Mouse (Mus musculus) bone marrow, adult 2 months (tissue): Measurements from ENCODE around the gene Svopl.

Experiments
- CTCF ChIP-seq: fragments of 200-500 bp; IDR thresholded peaks from 2 replicates; pipeline ENCODE4 v1.5.1; 2011; ENCODE audit warnings: low read length, control low read depth; ENCODE audit not compliant: control insufficient read depth, insufficient read depth
- POLR2A ChIP-seq: fragments of 200-500 bp; IDR thresholded peaks from 2 replicates; pipeline ENCODE4 v1.6.1; 2011; ENCODE audit warnings: low read depth, mild to moderate bottlenecking, control low read depth, low read length, borderline replicate concordance; ENCODE audit not compliant: control insufficient read depth

- TF ChIP-seq CTCF (0 out of 2 replicates have a peak, but pooled peaks have one; percentile 28), POLR2A (no peak)
Measured at GRCm38 (mm10) chr6:38058805-38059204, 12.0 kb upstream of the Svopl start.
